Mouse (Mus musculus) CH12.LX (cell line): ENCODE data around the gene Chuk.

Experiments
- CTCF ChIP-seq, 2 experiments: IDR thresholded peaks in 1 of 2; conservative IDR thresholded peaks in 1 of 2; 2 replicates each; pipeline ENCODE4 v1.5.1; 2011 to 2012; ENCODE audit warnings: low read depth in 2 of 2, low read length in 2 of 2, improper control_type of control experiment in 1 of 2, inconsistent platforms in 1 of 2, mild to moderate bottlenecking in 1 of 2, moderate library complexity in 1 of 2
- ETS1 ChIP-seq: conservative IDR thresholded peaks from 2 replicates; pipeline ENCODE4 v1.6.1; 2012; ENCODE audit warnings: low read depth, mild to moderate bottlenecking, inconsistent platforms, low read length, improper control_type of control experiment, moderate library complexity
- MAFK ChIP-seq: IDR thresholded peaks from 2 replicates; pipeline ENCODE4 v1.6.1; 2011; ENCODE audit warnings: low read length, improper control_type of control experiment; ENCODE audit not compliant: insufficient replicate concordance
- POLR2A ChIP-seq: IDR thresholded peaks from 2 replicates; pipeline ENCODE4 v1.6.1; 2011; ENCODE audit warnings: low read depth, mild to moderate bottlenecking, improper control_type of control experiment, low read length
- USF1 ChIP-seq: IDR thresholded peaks from 2 replicates; pipeline ENCODE4 v1.6.1; 2014; ENCODE audit warnings: low read depth, mild to moderate bottlenecking, inconsistent platforms, low read length, improper control_type of control experiment
- ZC3H11A ChIP-seq: IDR thresholded peaks from 2 replicates; pipeline ENCODE4 v1.6.1; 2012; ENCODE audit warnings: low read depth, mild to moderate bottlenecking, inconsistent platforms, low read length, improper control_type of control experiment

- no peak for TF ChIP-seq MAFK
- no peak for TF ChIP-seq USF1
- no peak for TF ChIP-seq POLR2A
- no peak; the same call in 1 of the 2 replicates for TF ChIP-seq ETS1
- no peak for TF ChIP-seq CTCF (conservative IDR thresholded peaks at IDR 0.05 in 1 of 2, IDR thresholded peaks at IDR 0.05 in 1 of 2; ENCODE audit: low read depth in 2 of 2, low read length in 2 of 2)
- TF ChIP-seq ZC3H11A = no peak
Observed at GRCm38 (mm10) chr19:44049282-44049681, 58.0 kb downstream of the Chuk start.
